7 mouse cellular contexts compared by ENCODE assay signal in genomic region chr4:43506536-43507185, GRCm38 (mm10). TPM values are rescaled to one million over a fixed set of nuclear protein-coding genes. Genes with fewer than 3 reads are reported as not detected.
DNase-seq lines count a peak whose midpoint lies in the region; ATAC-seq and TF ChIP-seq lines count a peak whose summit lies in the region.

Gene Car9, plus strand, starts transcription at chr4:43506966.

- no peak within 1 kb of the TSS for H3K9ac ChIP-seq in lung, postnatal 0 days (replicated peaks; ENCODE audit: low read depth)
- H3K9ac ChIP-seq in neural tube, embryonic 15.5 days (replicated peaks) = no peak within 1 kb of the TSS

- 49% methylated on average over 9 of the region's 9 CpGs for WGBS in lung, postnatal 0 days
- 43% methylated on average over 9 of the region's 9 CpGs for WGBS in neural tube, embryonic 15.5 days

- H3K27me3 ChIP-seq in lung, postnatal 0 days (replicated peaks; ENCODE audit: insufficient read depth, low read length) = no peaks in the 10 kb centered on the region
- 0 out of 2 replicates have a peak, but pooled peaks cover 17% of the 10 kb centered on the region for H3K27me3 ChIP-seq in neural tube, embryonic 15.5 days (replicated peaks)

- no peak for TF ChIP-seq CTCF in lung, postnatal 0 days (IDR thresholded peaks at IDR 0.05)

- H3K4me1 ChIP-seq in lung, postnatal 0 days (ENCODE audit: insufficient read depth, low read depth, low read length) = peaks cover 5% of the 10 kb centered on the region; the same call in 1 of the 2 replicates
- H3K4me1 ChIP-seq in neural tube, embryonic 15.5 days = peaks cover 17% of the 10 kb centered on the region

- no peaks in the 10 kb centered on the region for H3K9me3 ChIP-seq in lung, postnatal 0 days (ENCODE audit: low read length)
- H3K9me3 ChIP-seq in neural tube, embryonic 15.5 days (replicated peaks) = no peaks in the 10 kb centered on the region

- no peak for ATAC-seq in lung, postnatal 0 days
- no peak for ATAC-seq in hematopoietic stem cell, adult 5-6 weeks (replicated peaks in 1 of 2; ENCODE audit: insufficient read depth in 1 of 2, low FRiP score in 2 of 2, low TSS enrichment in 1 of 2, low read depth in 1 of 2, poor library complexity in 2 of 2, severe bottlenecking in 2 of 2)
- no peak for ATAC-seq in neural tube, embryonic 15.5 days (ENCODE audit: low FRiP score)

- H3K4me3 ChIP-seq in lung, postnatal 0 days (ENCODE audit: low read depth, low read length) = no peak within 1 kb of the TSS
- no peak within 1 kb of the TSS for H3K4me3 ChIP-seq in neural tube, embryonic 15.5 days (replicated peaks)

- no peak for DNase-seq in lung, postnatal 0 days (ENCODE audit: low spot score)
- DNase-seq in lung, postnatal 25 days (ENCODE audit: low spot score) = no peak
- DNase-seq in cerebellum, postnatal 10 days = peak; percentile 90 to 95
- no peak for DNase-seq in spleen, postnatal 36 days (ENCODE audit: low spot score in 2 of 2)
- no peak for DNase-seq in left cerebral cortex, adult 8-10 months (ENCODE audit: low spot score in 2 of 2)

- peak within 1 kb of the TSS; percentile 83 for H3K4me2 ChIP-seq in lung, postnatal 0 days (replicated peaks; ENCODE audit: low read depth, low read length)
- peak within 1 kb of the TSS; percentile 58; the same call in 1 of the 2 replicates for H3K4me2 ChIP-seq in neural tube, embryonic 15.5 days

- TF ChIP-seq EP300 in lung, postnatal 0 days (IDR thresholded peaks at IDR 0.05) = no peak

- H3K27ac ChIP-seq in lung, postnatal 0 days (ENCODE audit: low read length) = no peak within 1 kb of the TSS
- no peak within 1 kb of the TSS for H3K27ac ChIP-seq in neural tube, embryonic 15.5 days (replicated peaks)

- no peaks in the 10 kb centered on the region for H3K36me3 ChIP-seq in lung, postnatal 0 days (ENCODE audit: insufficient read depth, low read length)
- H3K36me3 ChIP-seq in neural tube, embryonic 15.5 days = no peaks in the 10 kb centered on the region

RNA-seq across cellular contexts. Expression of gene Car9, which starts in this region (rescaled TPM):
- 2.1 and 2.6 TPM in 2 replicates for polyA plus RNA-seq in lung, postnatal 0 days (2015; fragmentation: Nextera tagmentation; extraction: Ambion mirVana)
- 2.4 and 10.6 TPM in 2 replicates for total RNA-seq in hematopoietic stem cell, adult 5-6 weeks (2017)
- polyA plus RNA-seq in neural tube, embryonic 15.5 days (2015; fragmentation: Nextera tagmentation; extraction: Ambion mirVana) = 0.17 and 1.3 TPM in 2 replicates
- 1 to 10 TPM; 2.1 to 5.1 (median 2.8) TPM for total RNA-seq in left cerebral cortex, adult 8-10 months (2022)

Comparison
In these comparisons a context has a peak if more than half of its experiments do, and no peak if none do; other contexts are left out.
1. DNase-seq: peak in cerebellum, postnatal 10 days (2 of 2); none in lung, postnatal 0 days (single experiment), lung, postnatal 25 days (single experiment), spleen, postnatal 36 days (0 of 2) and left cerebral cortex, adult 8-10 months (0 of 2).